Mouse (Mus musculus) E14TG2a.4 (cell line): ENCODE measurements at regions not wholly inside any gene's neighbourhood (a gene's known extent, or its start where the extent isn't known, plus 50 kb on each side); places are given as distances from the start of the nearest gene placed in this dataset.
"Not testable (repeated sequence)": the region's sequence is repeated elsewhere in the genome, so short reads cannot be mapped to it uniquely, and the experiment has no call there.

Experiments used
- H3K27me3 ChIP-seq: 2 replicates; pipeline ENCODE4 v1.6.1; 2014; ENCODE audit warnings: low read length, control low read depth; ENCODE audit not compliant: insufficient read depth
- H3K36me3 ChIP-seq: 2 replicates; pipeline ENCODE4 v1.6.1; 2014; ENCODE audit warnings: low read length, control low read depth; ENCODE audit not compliant: insufficient read depth
- H3K4me1 ChIP-seq: replicated peaks from 2 replicates; pipeline ENCODE4 v1.6.1; 2014; ENCODE audit warnings: low read depth, low read length, control low read depth
- H3K4me3 ChIP-seq: replicated peaks from 2 replicates; pipeline ENCODE4 v1.5.1; 2014; ENCODE audit warnings: mild to moderate bottlenecking, low read length
- H3K9me3 ChIP-seq: 2 replicates; pipeline ENCODE4 v1.6.1; 2014; ENCODE audit warnings: low read length, control low read depth
- CTCF ChIP-seq: conservative IDR thresholded peaks from 2 replicates; pipeline ENCODE4 v1.5.1; 2014; ENCODE audit warnings: low read length
- NANOG ChIP-seq: IDR thresholded peaks from 2 replicates; pipeline ENCODE4 v1.6.1; 2014; ENCODE audit warnings: borderline replicate concordance, low read length, mixed read lengths
- POU5F1 ChIP-seq: IDR thresholded peaks from 2 replicates; pipeline ENCODE4 v1.6.1; 2014; ENCODE audit warnings: low read length, borderline replicate concordance

- Histone ChIP-seq H3K27me3 (no peaks in the 10 kb centered on the region), H3K36me3 (no peaks in the 10 kb centered on the region), H3K4me3 (no peak overlapping the region), H3K9me3 (peaks cover 9% of the 10 kb centered on the region), H3K4me1 (no peaks in the 10 kb centered on the region)
- TF ChIP-seq CTCF (no peak), NANOG (no peak), POU5F1 (no peak)
Measured at GRCm38 (mm10) chr10:126319795-126320194, 353.8 kb downstream of the Lrig3 start.

- H3K9me3 ChIP-seq: peaks cover 23% of the 10 kb centered on the region
Measured at GRCm38 (mm10) chr10:126299962-126300361, 334.0 kb downstream of the Lrig3 start.

GRCm38 (mm10) chr10:126298211-126298610 is 332.2 kb downstream of the Lrig3 start:
- no peaks in the 10 kb centered on the region for H3K27me3 ChIP-seq
- H3K4me1 ChIP-seq: no peaks in the 10 kb centered on the region
- no peaks in the 10 kb centered on the region for H3K36me3 ChIP-seq
- H3K9me3 ChIP-seq: peaks cover 23% of the 10 kb centered on the region
- H3K4me3 ChIP-seq: no peak overlapping the region
- TF ChIP-seq CTCF: no peak
- TF ChIP-seq POU5F1: no peak

More at GRCm38 (mm10) chr10:126299962-126300361, 334.0 kb downstream of the Lrig3 start:
- Histone ChIP-seq H3K27me3 (no peaks in the 10 kb centered on the region), H3K36me3 (no peaks in the 10 kb centered on the region), H3K4me1 (no peaks in the 10 kb centered on the region), H3K4me3 (no peak overlapping the region)
- TF ChIP-seq CTCF: no peak
- no peak for TF ChIP-seq NANOG
- no peak for TF ChIP-seq POU5F1

- no peaks in the 10 kb centered on the region for H3K4me1 ChIP-seq
- H3K4me3 ChIP-seq: no peak overlapping the region
- H3K9me3 ChIP-seq: peaks cover 6% of the 10 kb centered on the region
- TF ChIP-seq POU5F1 (no peak), NANOG (no peak), CTCF (no peak)
- no peaks in the 10 kb centered on the region for H3K36me3 ChIP-seq
- H3K27me3 ChIP-seq: no peaks in the 10 kb centered on the region
Measured at GRCm38 (mm10) chr10:126295853-126296252, 329.9 kb downstream of the Lrig3 start.

GRCm38 (mm10) chr10:126291765-126292164 is 325.8 kb downstream of the Lrig3 start:
- 0 out of 2 replicates have a peak, but pooled peaks cover 3% of the 10 kb centered on the region for H3K9me3 ChIP-seq
- H3K4me3 ChIP-seq: no peak overlapping the region
- no peaks in the 10 kb centered on the region for H3K4me1 ChIP-seq
- no peaks in the 10 kb centered on the region for H3K27me3 ChIP-seq
- H3K36me3 ChIP-seq: no peaks in the 10 kb centered on the region
- no peak for TF ChIP-seq POU5F1

GRCm38 (mm10) chr10:126285096-126285495 is 319.1 kb downstream of the Lrig3 start:
- peaks cover 36% of the 10 kb centered on the region for H3K9me3 ChIP-seq
- not testable (repeated sequence) for H3K27me3 ChIP-seq, H3K4me1 ChIP-seq, H3K36me3 ChIP-seq, H3K4me3 ChIP-seq

- Histone ChIP-seq H3K27me3 (no peaks in the 10 kb centered on the region), H3K9me3 (peaks cover 50% of the 10 kb centered on the region), H3K36me3 (no peaks in the 10 kb centered on the region), H3K4me3 (no peak overlapping the region), H3K4me1 (no peaks in the 10 kb centered on the region)
- TF ChIP-seq POU5F1: no peak
- no peak for TF ChIP-seq CTCF
- no peak for TF ChIP-seq NANOG
Measured at GRCm38 (mm10) chr10:126270376-126270775, 304.4 kb downstream of the Lrig3 start.

- Histone ChIP-seq H3K36me3 (no peaks in the 10 kb centered on the region), H3K4me1 (no peaks in the 10 kb centered on the region), H3K4me3 (no peak overlapping the region), H3K27me3 (no peaks in the 10 kb centered on the region), H3K9me3 (peaks cover 50% of the 10 kb centered on the region)
- no peak for TF ChIP-seq NANOG
- no peak for TF ChIP-seq CTCF
- no peak for TF ChIP-seq POU5F1
Measured at GRCm38 (mm10) chr10:126267321-126267998, 301.5 kb downstream of the Lrig3 start.

GRCm38 (mm10) chr10:126257171-126257570 is 291.2 kb downstream of the Lrig3 start:
- Histone ChIP-seq H3K4me1 (no peaks in the 10 kb centered on the region), H3K36me3 (no peaks in the 10 kb centered on the region), H3K27me3 (no peaks in the 10 kb centered on the region), H3K4me3 (no peak overlapping the region), H3K9me3 (peaks cover 28% of the 10 kb centered on the region)
- no peak for TF ChIP-seq CTCF
- TF ChIP-seq POU5F1: no peak
- TF ChIP-seq NANOG: no peak
